Mouse (Mus musculus): ENCODE measurements at regions not wholly inside any gene's neighbourhood (a gene's known extent, or its start where the extent isn't known, plus 50 kb on each side); places are given as distances from the start of the nearest gene placed in this dataset.

- Histone ChIP-seq H3K27ac (no peak overlapping the region), H3K4me2 (no peak overlapping the region), H3K9me3 (no peaks in the 10 kb centered on the region), H3K4me1 (replicated peaks) (peaks cover 14% of the 10 kb centered on the region), H3K36me3 (no peaks in the 10 kb centered on the region), H3K4me3 (replicated peaks) (no peak overlapping the region), H3K9ac (replicated peaks) (no peak overlapping the region), H3K27me3 (peaks cover 14% of the 10 kb centered on the region)
- ATAC-seq (ENCODE audit: insufficient number of reproducible peaks, insufficient read depth, low FRiP score, low TSS enrichment, low read depth) = no peak
Observed at GRCm38 (mm10) chr1:14513662-14514061, 1579.5 kb downstream of the 4930444P10Rik start.

GRCm38 (mm10) chr1:14512481-14513285, 1580.4 kb downstream of the 4930444P10Rik start:
- Histone ChIP-seq H3K36me3 (no peaks in the 10 kb centered on the region), H3K9me3 (no peaks in the 10 kb centered on the region), H3K4me3 (replicated peaks) (no peak overlapping the region), H3K27ac (no peak overlapping the region), H3K4me2 (no peak overlapping the region), H3K9ac (replicated peaks) (no peak overlapping the region), H3K27me3 (peaks cover 24% of the 10 kb centered on the region), H3K4me1 (replicated peaks) (peaks cover 14% of the 10 kb centered on the region)
- no peak for ATAC-seq (ENCODE audit: insufficient number of reproducible peaks, insufficient read depth, low FRiP score, low TSS enrichment, low read depth)
- WGBS = 25% methylated on average over 9 of the region's 9 CpGs

GRCm38 (mm10) chr1:14506831-14507690, 1586.1 kb downstream of the 4930444P10Rik start:
- peaks cover 60% of the 10 kb centered on the region for H3K27me3 ChIP-seq
- peak overlapping the region; percentile 47 for H3K9ac ChIP-seq (replicated peaks)
- peak overlapping the region; percentile 56; the same call in 1 of the 2 replicates for H3K27ac ChIP-seq
- no peaks in the 10 kb centered on the region for H3K36me3 ChIP-seq
- H3K4me2 ChIP-seq = peak overlapping the region; percentile 92
- H3K9me3 ChIP-seq = no peaks in the 10 kb centered on the region
- H3K4me1 ChIP-seq (replicated peaks) = peaks cover 52% of the 10 kb centered on the region
- 3% methylated on average over 32 of the region's 36 CpGs for WGBS
- peak; percentile 41; the same call in 1 of the 2 replicates for ATAC-seq (ENCODE audit: insufficient number of reproducible peaks, insufficient read depth, low FRiP score, low TSS enrichment, low read depth)
- peak overlapping the region; percentile 47 for H3K4me3 ChIP-seq (replicated peaks)

- peak; percentile 81 for ATAC-seq (ENCODE audit: insufficient number of reproducible peaks, insufficient read depth, low FRiP score, low TSS enrichment, low read depth)
- no peaks in the 10 kb centered on the region for H3K36me3 ChIP-seq
- H3K9me3 ChIP-seq = no peaks in the 10 kb centered on the region
- peak overlapping the region; percentile 56 for H3K27ac ChIP-seq
- peaks cover 60% of the 10 kb centered on the region for H3K27me3 ChIP-seq
- H3K4me1 ChIP-seq (replicated peaks) = peaks cover 49% of the 10 kb centered on the region
- peak overlapping the region; percentile 47 for H3K4me3 ChIP-seq (replicated peaks)
- H3K4me2 ChIP-seq = peak overlapping the region; percentile 92
- H3K9ac ChIP-seq (replicated peaks) = peak overlapping the region; percentile 47
- under 1% methylated on average over 34 of the region's 34 CpGs for WGBS
Observed at GRCm38 (mm10) chr1:14506201-14506830, 1586.8 kb downstream of the 4930444P10Rik start.

- ATAC-seq (ENCODE audit: insufficient number of reproducible peaks, insufficient read depth, low FRiP score, low TSS enrichment, low read depth) = no peak
- Histone ChIP-seq H3K9me3 (no peaks in the 10 kb centered on the region), H3K4me1 (replicated peaks) (peaks cover 44% of the 10 kb centered on the region), H3K27me3 (peaks cover 57% of the 10 kb centered on the region), H3K9ac (replicated peaks) (no peak overlapping the region), H3K4me3 (replicated peaks) (peak overlapping the region; percentile 47), H3K4me2 (peak overlapping the region; percentile 92), H3K36me3 (no peaks in the 10 kb centered on the region), H3K27ac (peak overlapping the region; percentile 56; the same call in 1 of the 2 replicates)
- WGBS = 7% methylated on average over 6 of the region's 6 CpGs
Observed at GRCm38 (mm10) chr1:14505741-14506140, 1587.4 kb downstream of the 4930444P10Rik start.

- H3K9me3 ChIP-seq = no peaks in the 10 kb centered on the region
- no peak overlapping the region for H3K9ac ChIP-seq (replicated peaks)
- H3K4me3 ChIP-seq (replicated peaks) = peak overlapping the region; percentile 27
- peaks cover 44% of the 10 kb centered on the region for H3K4me1 ChIP-seq (replicated peaks)
- H3K4me2 ChIP-seq = peak overlapping the region; percentile 92
- 6% methylated on average over 12 of the region's 12 CpGs for WGBS
- peak overlapping the region; percentile 35; the same call in 1 of the 2 replicates for H3K27ac ChIP-seq
- H3K27me3 ChIP-seq = peaks cover 56% of the 10 kb centered on the region
- ATAC-seq (ENCODE audit: insufficient number of reproducible peaks, insufficient read depth, low FRiP score, low TSS enrichment, low read depth) = no peak
- H3K36me3 ChIP-seq = no peaks in the 10 kb centered on the region
Observed at GRCm38 (mm10) chr1:14504767-14505343, 1588.3 kb downstream of the 4930444P10Rik start.

- WGBS = 3% methylated on average over 17 of the region's 17 CpGs
- Histone ChIP-seq H3K4me1 (replicated peaks) (peaks cover 44% of the 10 kb centered on the region), H3K27me3 (peaks cover 50% of the 10 kb centered on the region), H3K4me2 (peak overlapping the region; percentile 92), H3K36me3 (no peaks in the 10 kb centered on the region), H3K9ac (replicated peaks) (no peak overlapping the region; the same call in 1 of the 2 replicates), H3K27ac (peak overlapping the region; percentile 35; the same call in 1 of the 2 replicates), H3K9me3 (no peaks in the 10 kb centered on the region), H3K4me3 (replicated peaks) (peak overlapping the region; percentile 27)
- no peak for ATAC-seq (ENCODE audit: insufficient number of reproducible peaks, insufficient read depth, low FRiP score, low TSS enrichment, low read depth)
Observed at GRCm38 (mm10) chr1:14503881-14504742, 1589.0 kb downstream of the 4930444P10Rik start.

GRCm38 (mm10) chr1:14503193-14503800, 1589.8 kb downstream of the 4930444P10Rik start:
- H3K4me3 ChIP-seq (replicated peaks) = no peak overlapping the region
- peak overlapping the region; percentile 92 for H3K4me2 ChIP-seq
- H3K9ac ChIP-seq (replicated peaks) = no peak overlapping the region
- no peak for ATAC-seq (ENCODE audit: insufficient number of reproducible peaks, insufficient read depth, low FRiP score, low TSS enrichment, low read depth)
- H3K27ac ChIP-seq = 0 out of 2 replicates have a peak overlapping the region, but pooled peaks have one; percentile 23
- no peaks in the 10 kb centered on the region for H3K36me3 ChIP-seq
- no peaks in the 10 kb centered on the region for H3K9me3 ChIP-seq
- peaks cover 44% of the 10 kb centered on the region for H3K4me1 ChIP-seq (replicated peaks)
- peaks cover 42% of the 10 kb centered on the region for H3K27me3 ChIP-seq
- whole genome bisulfite sequencing = 11% methylated on average over 7 of the region's 7 CpGs

GRCm38 (mm10) chr1:14499105-14499504, 1594.0 kb downstream of the 4930444P10Rik start:
- Histone ChIP-seq H3K4me3 (replicated peaks) (no peak overlapping the region), H3K9me3 (no peaks in the 10 kb centered on the region), H3K27ac (no peak overlapping the region), H3K36me3 (no peaks in the 10 kb centered on the region), H3K9ac (replicated peaks) (no peak overlapping the region), H3K27me3 (peaks cover 5% of the 10 kb centered on the region), H3K4me1 (replicated peaks) (peaks cover 10% of the 10 kb centered on the region), H3K4me2 (no peak overlapping the region)
- ATAC-seq (ENCODE audit: insufficient number of reproducible peaks, insufficient read depth, low FRiP score, low TSS enrichment, low read depth) = no peak
- WGBS = 86% methylated on average over 1 of the region's 1 CpGs

GRCm38 (mm10) chr1:14490026-14490425, 1603.1 kb downstream of the 4930444P10Rik start:
- no peaks in the 10 kb centered on the region for H3K9me3 ChIP-seq
- no peak overlapping the region for H3K9ac ChIP-seq (replicated peaks)
- no peaks in the 10 kb centered on the region for H3K4me1 ChIP-seq (replicated peaks)
- no peak overlapping the region for H3K27ac ChIP-seq
- H3K27me3 ChIP-seq = peaks cover 4% of the 10 kb centered on the region; the same call in 1 of the 2 replicates
- H3K4me2 ChIP-seq = no peak overlapping the region
- ATAC-seq (ENCODE audit: insufficient number of reproducible peaks, insufficient read depth, low FRiP score, low TSS enrichment, low read depth) = no peak
- no peak overlapping the region for H3K4me3 ChIP-seq (replicated peaks)
- H3K36me3 ChIP-seq = no peaks in the 10 kb centered on the region
- 70% methylated on average over 3 of the region's 3 CpGs for WGBS
